Mouse (Mus musculus) CD4-positive naive resting alpha-beta T cell, adult 57 days (primary cell): ENCODE data around the gene Ptger3. TPM values are rescaled to one million over a fixed set of nuclear protein-coding genes. Genes with fewer than 3 reads are reported as not detected.

Source experiments
- total RNA-seq: library from RNA; stranded (reverse); gene quantifications from one replicate; pipeline ENCODE4 v1.2.4, GENCODE M21; 2023

Gene Ptger3
- not detected for total RNA-seq

DNA sequence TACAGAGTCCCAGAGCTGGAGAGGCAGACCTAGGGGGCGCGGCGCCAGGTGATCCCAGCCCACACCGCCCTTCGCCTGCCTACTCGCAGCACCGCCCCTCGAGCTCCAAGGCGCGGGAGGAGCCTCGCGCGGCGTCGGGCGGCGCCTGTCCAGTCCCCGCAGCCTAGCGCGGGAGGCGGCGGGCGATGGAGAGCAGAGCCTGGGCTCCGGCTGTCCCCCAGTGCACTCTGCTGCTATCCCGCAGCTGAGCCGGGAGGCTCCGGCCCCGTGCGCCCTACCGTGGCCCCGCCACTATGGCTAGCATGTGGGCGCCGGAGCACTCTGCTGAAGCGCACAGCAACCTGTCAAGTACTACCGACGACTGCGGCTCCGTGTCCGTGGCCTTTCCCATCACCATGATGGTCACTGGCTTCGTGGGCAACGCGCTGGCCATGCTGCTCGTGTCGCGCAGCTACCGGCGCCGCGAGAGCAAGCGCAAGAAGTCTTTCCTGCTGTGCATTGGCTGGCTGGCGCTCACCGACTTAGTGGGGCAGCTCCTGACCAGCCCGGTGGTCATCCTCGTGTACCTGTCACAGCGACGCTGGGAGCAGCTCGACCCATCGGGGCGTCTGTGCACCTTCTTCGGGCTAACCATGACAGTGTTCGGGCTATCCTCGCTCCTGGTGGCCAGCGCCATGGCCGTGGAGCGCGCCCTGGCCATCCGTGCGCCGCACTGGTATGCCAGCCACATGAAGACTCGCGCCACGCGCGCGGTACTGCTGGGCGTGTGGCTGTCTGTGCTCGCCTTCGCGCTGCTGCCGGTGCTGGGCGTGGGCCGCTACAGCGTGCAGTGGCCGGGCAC is at the start of gene Ptger3:
Gene Ptger3 (plus strand): TSS at position 168 of the 841 bp plus-strand sequence.

DNA sequence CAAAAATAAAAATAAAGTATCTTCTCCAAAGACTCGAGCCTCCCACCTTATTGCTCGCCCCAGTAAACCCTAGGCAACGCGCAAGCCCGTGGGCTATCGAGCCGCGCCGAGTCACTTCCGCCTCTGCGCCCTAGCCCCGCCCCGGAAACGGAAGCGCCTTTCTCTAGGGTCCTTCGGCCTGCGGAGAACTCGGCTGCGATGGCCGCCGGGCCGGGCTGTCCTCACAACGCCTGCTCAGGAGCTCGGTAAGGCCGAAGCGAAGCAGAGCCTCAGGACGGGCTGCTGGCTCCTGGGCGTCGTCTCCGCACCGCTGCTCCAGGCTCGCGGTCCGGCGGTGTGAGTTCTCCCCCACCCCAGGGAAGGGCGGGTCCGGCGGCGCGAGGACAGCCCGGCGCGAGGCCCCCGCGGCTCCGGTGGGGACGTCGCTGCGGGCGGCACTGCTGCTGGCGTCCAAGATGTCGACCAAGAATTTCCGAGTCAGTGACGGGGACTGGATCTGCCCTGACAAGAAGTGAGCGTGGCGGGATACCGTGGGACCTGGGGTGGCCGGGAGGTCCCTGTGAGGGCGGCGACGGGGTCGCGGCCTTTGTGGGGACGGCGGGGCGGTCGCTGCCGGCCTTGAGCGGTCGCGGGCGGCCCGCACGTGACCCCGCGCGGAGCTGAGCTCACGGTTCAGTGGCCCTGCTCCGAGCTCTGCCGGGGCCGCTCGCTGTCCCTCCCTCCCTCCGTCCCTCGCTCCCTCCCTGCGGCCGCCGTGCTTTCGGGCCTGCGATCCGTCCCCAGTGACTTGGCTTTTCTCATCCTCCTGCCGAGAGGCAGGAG is 32.5 kb upstream of the Ptger3 start, which contains the start of gene Zranb2:
Gene Zranb2 (plus strand): TSS at position 197 of the 822 bp plus-strand sequence.

Other genes with a start within 250 kb of the Ptger3 start
- 55.9 TPM for gene Zranb2, start 32.7 kb upstream of the Ptger3 start, total RNA-seq